Mouse (Mus musculus) right cerebral cortex, adult 2 months (tissue): Measurements from ENCODE around the gene Ift80.
A peak's percentile ranks its signal among the peaks of the same experiment; 100 is the strongest.
"Not testable (repeated sequence)": the region's sequence is repeated elsewhere in the genome, so short reads cannot be mapped to it uniquely, and the experiment has no call there.

Experiments
- DNase-seq, 2 experiments: peaks; one replicate each; pipeline ENCODE4 v3.0.0; 2021 to 2022; ENCODE audit warnings: low spot score in 2 of 2

The Ift80 gene

DNA sequence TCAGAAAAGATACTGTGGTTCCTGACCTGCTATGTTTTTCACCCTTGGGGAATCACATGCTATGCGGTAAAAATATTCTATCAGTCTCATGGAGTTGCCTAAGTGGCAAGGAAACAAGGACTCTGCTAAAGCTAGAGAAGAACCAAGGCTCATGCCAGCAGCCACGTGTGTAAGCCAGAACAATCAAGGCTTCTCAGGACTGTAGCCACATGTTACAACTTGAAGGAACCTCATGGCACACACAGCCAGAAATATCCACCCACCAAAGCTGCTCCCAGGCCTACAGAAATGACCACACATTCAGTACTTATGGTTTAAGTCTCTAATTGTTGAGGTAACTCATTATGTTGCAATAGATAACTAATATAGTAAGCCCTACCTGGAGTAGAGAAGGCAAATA, 17.8 kb downstream of the Ift80 start:
- DNase-seq = no peak

DNA sequence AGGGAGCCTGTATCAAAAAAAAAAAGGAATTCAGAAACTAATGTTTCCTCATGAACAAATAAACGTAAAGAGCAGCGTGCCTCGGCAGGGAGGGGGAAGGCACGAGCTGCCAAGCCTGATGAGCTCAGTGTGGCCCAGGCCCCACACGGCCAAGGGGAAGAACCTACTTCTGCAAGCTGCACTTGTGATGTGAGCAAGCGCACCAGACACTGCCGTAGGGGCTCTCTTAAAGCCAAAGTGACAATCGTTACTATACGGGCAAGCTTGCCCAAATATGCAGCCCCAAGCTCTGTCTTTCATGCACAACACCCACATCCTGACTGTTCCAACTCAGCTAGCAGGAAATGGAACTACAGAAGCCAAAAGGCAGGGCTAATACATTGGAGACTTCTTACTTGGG, 23.5 kb downstream of the Ift80 start:
- DNase-seq = no peak

DNA sequence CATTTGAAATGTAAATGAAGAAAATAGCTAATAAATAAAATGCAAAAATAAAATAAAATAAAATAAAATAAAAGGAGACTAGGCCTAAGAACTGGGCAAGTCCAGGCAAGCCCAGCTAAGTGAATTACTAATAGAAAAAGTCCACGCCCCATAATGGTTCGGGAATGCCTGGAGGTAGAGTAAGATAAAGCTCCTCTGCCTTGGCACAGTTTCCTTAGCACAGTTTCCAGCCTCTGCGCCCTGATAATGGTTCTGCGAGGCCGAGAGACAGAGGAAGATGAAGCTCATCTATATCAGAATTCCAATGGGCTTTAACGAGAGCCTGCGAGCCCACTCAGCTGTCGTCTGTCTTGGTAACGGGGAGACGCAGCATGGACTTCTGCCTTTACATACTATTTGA, 25.2 kb downstream of the Ift80 start:
- DNase-seq = no peak

GRCm38 (mm10) chr3:68977696-68978095, 26.7 kb downstream of the Ift80 start:
- DNase-seq = no peak

DNA sequence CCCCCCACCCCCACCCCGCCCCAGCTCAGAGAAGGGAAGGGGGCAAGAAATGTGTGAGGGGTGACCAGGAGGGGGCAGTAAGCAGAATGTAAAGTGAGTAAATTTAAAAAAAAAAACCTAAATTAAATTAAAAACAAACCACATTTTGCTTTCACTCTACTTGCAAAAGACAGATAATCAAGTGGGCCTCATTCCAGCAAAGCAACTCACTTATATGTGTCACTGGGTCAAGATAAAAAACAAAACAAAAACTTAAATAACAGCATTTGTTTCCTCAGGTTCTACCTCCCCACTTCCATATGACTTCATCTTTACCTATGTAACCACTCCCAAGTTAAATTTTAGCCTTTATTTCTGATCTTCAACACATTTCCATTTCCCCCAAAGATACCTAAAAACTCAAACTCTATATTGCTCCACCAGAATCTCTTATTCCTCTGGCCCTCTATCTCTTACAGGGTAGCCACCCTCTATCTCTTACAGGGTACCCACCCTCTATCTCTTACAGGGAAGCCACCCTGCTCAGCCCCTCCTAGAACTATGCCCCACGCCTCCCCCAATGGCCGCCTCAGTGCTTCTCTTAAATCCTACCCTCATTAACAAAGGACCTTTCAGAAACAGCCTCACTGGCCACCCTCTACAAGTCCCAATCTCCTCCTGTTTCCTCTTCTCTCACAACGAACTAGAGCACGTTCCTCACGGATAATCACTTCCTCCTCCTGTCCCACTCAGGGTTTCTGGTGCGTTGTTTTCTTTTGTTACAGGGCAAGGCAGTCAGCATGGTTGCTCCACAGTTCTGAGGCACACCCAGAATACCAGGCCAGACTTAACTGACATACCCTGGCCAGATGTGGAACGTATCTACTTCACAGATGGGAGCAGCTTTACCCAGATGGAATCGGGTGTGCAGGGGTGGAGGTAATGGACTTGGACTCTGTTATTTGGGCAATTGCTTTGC, 28.6 kb downstream of the Ift80 start:
- no peak for DNase-seq

- no peak for DNase-seq
These were observed 29.5 kb downstream of the Ift80 start for GRCm38 (mm10) chr3:68974639-68975532.

- DNase-seq = no peak
These were observed 30.8 kb downstream of the Ift80 start for GRCm38 (mm10) chr3:68973574-68973973.

DNA sequence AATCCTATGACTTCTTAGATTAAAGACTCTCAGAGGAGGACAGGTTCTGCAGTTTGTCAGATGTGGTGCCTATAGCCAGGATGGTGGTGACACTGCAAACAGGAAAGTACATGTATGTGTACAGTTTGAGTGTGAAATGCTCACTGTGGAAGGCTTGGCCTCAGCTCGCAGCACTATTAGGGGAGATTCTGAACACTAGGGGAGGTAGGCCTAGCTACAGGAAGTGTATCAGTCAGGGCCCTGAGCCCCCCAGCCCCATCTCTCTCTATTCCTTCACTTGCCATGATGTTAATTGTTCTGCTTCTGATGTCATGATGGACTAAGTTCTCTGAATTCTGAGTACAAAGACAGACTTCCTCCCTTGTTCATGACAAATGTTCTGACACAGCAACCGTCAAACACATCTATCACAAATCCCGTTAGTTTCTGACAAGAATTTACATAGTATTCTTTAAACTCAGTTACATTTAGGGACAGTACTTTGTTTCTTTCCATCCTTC, 35.2 kb downstream of the Ift80 start:
- no peak for DNase-seq

GRCm38 (mm10) chr3:68967404-68967803, 37.0 kb downstream of the Ift80 start:
- no peak for DNase-seq

DNA sequence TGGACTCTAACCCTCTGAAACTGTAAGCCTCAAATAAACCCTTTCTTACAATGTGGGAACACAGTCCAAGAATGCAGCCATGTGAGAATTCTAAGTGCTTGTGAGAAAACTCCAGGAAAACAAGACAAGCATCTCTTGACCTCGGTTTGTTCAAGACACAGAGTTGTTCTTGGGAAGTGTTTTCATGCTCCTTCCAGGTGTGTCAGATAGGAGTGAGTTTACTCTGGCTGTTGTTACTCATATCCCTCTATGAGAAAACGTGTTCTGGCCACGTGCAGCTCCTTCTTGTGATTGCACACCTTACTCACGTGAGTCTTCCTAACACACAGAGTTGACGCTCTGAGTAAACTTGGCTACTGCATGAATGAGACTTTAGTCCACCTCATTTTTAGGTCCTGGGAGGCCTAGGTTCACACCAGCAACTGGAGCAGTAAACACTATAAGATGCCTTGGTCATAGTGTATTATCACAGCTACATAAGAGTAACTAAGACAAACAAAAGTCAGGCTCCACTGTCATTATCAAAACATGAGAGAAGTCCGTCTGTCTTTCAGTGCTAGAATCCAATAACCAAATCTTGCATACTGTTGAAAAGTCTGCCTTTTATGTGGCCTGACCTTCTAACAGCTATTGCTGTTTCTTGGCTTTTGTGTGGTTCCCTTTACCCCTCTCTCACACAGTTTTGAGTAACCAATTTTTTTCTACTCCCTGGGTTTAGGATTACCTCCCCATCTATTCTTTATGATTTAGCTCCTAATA, 37.7 kb downstream of the Ift80 start:
- DNase-seq = no peak

DNA sequence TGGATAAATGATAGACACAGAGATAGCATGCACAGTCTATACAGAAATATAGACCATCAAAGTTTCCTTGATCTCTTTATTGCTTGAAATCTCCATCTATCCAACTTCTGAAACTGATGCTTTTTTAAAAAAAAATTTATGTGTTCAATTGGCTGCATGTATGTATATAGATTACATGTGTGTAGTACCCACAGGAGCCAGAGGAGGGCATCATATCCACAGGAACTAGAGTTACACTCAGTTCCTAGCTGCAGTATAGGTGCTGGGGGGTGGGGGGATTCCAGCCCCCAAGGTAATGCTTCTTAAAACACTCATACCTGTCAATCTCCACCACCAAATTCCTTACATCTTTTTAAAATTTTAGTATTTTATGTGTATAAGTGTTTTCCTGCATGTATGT, 39.7 kb downstream of the Ift80 start:
- no peak for DNase-seq

DNA sequence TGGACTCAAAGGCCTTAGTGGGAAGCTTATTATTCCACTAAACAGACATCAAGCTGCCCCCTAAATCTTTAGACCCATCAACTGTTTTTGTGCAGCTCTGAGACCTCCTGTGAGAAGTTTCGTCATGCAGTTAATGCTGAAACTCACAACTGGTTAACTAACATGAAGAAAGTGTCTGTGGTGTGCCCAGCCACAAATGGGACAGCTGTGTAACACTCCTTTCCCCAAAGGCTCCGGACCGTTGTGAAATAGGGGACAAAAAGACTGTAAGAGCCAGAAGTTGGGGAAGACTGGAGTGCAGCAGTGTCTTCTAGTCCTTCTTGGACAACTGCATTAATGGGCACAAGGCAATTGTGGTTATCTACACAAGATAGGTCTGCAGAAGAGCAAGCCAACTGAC, 47.0 kb downstream of the Ift80 start:
- DNase-seq = no peak

DNA sequence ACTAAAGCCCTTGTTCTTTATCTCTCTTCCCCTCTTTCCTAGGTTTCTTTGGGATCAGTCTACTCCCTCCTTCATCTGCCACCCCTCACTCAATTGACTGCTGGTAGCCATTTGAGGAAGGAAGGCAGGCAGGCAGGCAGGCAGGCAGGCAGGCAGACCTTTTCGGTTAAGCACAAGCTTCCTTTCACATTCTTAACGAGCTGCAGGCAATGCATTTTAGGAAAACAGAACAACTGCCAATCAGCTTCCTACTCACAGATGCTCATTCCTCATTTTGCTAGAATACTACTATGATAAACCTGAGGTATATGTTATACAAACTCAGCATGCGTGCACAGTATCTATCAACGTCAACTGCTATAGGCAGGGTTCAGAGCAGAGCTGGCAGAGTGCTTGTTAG, 47.9 kb downstream of the Ift80 start:
- DNase-seq = peak; percentile 15 to 20

DNA sequence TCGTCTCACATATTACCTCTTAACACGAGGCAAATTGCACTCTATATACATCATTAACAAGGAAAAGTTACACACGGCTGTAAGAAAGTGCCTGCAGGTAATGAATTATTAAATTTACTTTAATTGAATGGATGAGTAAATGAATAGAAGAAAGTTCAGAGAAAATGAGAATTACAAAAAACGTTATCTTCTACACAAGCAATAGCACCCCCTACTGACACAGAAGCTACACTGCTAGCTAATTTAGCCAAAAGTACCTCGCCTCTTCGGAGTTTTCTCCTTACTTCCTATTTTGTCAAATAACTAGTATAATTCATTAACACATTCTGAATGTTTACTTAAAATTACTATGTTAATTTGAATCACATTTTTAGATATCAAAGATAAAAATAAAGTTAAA, 49.9 kb downstream of the Ift80 start:
- DNase-seq = peak; percentile 29 to 32

GRCm38 (mm10) chr3:68952707-68953106, 51.7 kb downstream of the Ift80 start:
- no peak for DNase-seq

- DNase-seq = not testable (repeated sequence)
These were observed 52.4 kb downstream of the Ift80 start for GRCm38 (mm10) chr3:68951971-68952370.

GRCm38 (mm10) chr3:68949381-68949780, 55.0 kb downstream of the Ift80 start:
- DNase-seq = no peak

DNA sequence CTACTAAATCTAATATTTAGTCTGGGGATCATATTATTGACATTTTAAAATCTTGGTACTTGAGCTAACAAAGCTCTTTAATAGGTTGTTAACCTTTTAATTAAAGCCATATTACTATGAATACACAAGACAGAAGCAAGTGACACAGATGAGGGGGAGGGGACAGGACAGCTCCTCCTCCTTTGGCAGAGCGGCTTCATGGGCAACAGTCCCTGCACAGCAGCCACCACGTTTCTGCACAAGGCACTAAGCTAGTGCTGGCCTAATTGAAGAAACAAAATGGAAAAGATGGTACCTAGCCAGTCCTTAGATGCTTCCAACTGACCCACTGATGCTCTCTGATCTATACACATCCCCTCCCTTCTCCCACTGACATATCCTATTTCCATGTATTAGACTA, 55.5 kb downstream of the Ift80 start:
- no peak for DNase-seq

DNA sequence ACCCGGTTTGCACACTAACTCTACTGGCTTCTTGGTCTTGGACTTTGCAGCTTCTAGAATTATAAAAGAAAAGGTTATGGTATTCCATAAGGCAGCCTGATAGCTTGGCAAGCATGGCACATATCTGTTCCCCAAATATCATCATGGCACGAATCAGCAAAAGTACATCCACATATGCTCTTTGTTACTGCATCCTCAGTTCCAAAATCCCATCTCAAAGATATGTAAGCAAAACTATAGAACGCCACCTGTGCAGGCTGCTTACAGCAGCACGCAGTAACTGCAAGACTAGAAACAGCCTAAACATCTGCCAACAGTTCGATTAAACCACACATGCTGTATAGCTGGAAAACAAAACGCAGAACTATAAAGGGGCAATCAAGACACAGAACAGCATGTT, 62.5 kb downstream of the Ift80 start:
- peak in 1 of 2 experiments; percentile 18 for DNase-seq

- no peak for DNase-seq
These were observed 64.1 kb downstream of the Ift80 start for GRCm38 (mm10) chr3:68940311-68940710.

DNA sequence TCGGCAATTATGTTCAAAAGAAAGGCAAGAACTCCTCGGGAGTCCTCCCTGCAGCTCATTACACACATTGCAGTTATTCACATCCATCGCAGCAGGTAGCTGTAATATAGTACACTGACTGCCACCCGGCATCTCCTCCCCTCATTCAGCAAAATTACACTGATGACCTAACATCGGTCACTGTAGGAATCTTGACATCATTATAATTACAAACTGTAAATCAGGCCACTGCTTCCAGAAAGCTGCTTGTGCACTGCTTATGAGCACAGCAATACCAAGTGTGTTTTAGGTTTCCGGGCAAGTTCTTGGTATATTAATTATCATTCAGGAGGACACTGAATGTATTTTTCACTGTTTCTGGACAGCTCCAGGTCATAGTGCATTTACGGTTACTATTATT, 65.1 kb downstream of the Ift80 start:
- no peak for DNase-seq

DNA sequence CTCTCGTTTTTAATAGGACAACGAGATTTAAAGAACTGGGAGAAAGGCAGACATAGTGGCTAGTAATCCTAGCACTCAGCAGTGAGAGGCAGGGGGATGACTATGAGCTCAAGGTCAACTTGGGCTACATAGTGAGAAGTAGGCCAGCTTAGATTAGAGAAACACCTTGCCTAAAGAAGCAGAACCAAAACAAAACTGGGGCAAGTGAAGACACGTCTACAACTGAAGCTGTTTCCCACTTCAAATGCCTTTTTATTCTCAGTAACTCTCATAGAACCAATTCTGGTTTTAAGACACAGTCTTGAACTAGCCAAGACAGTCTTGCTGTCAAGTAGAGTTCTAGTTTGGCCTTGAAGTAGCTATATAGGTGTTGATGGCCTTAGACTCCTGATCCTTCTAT, 67.7 kb downstream of the Ift80 start:
- DNase-seq = no peak
